Mouse (Mus musculus): ENCODE measurements around the gene Spata2l.
A peak's percentile ranks its signal among the peaks of the same experiment; 100 is the strongest.
"Not testable (repeated sequence)": the region's sequence is repeated elsewhere in the genome, so short reads cannot be mapped to it uniquely, and the experiment has no call there.

The Spata2l gene

GRCm38 (mm10) chr8:123247748-123248147, 11.7 kb upstream of the Spata2l start:
- DNase-seq (ENCODE audit: extremely low read depth, insufficient read length, low spot score) = no peak

DNA sequence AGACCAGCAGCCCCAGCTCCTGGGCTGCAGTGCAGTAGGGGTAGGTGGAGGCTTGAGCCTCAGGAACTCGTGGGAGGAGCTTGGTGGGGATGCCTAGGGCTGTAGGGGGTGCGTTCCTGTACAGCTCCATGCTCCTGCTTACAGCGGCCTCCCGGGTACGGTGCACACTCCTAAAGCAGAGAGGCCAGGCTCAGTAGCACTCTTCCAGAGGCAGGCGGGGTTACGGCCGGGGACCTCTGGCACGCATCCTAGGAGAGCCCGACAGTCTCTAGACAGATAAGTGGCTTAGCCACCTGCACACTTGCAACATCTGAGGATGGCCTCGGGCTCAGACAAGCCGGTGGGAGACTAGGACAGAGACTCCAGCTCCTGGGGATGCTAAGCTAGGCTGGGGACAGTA, 9.5 kb upstream of the Spata2l start:
- no peak for DNase-seq (ENCODE audit: extremely low read depth, insufficient read length, low spot score)

GRCm38 (mm10) chr8:123244382-123244781, 8.3 kb upstream of the Spata2l start:
- DNase-seq (ENCODE audit: extremely low read depth, insufficient read length, low spot score) = no peak

- no peak for DNase-seq (ENCODE audit: extremely low read depth, insufficient read length, low spot score)
Observed at GRCm38 (mm10) chr8:123243053-123243452, 7.0 kb upstream of the Spata2l start.

DNA sequence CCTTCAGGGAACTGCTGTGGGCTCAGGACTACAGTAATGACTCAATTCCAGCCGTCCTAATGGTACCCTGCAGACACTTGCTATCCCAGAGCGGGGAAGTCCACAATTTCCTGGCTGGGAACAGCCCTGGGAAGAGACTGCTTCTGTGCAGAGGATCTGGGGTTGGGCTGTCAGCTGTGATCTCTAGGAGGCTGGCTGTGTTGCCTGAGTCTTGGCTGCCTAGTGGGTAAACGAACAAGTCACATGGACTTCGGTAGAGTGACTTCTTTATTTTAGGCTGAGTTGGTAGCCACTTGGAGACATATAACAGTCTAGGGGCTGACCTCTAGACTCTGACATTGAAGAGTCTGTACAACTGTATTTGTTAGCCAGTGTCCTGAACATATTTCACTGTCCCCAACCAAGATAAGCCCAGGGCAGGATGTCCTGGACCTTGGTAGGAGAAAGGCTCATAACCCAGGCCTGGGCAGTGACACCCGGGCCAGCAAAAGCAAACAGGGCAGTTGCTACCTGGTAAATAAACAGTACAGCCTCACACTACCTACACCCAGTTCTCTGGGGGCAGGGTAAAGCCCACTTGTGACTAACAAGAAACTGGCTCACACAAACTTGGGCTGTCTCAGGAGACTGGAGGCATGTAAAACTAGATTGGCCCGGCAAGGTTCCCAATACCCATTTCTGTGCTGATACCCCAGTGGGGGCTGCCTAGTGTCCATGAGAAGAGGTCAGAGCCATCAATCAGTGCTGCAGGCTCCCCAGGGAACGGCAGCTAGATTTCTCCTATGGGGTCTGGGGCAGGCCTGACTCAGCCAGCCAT, 6.3 kb upstream of the Spata2l start:
- no peak for DNase-seq (ENCODE audit: extremely low read depth, insufficient read length, low spot score)

DNA sequence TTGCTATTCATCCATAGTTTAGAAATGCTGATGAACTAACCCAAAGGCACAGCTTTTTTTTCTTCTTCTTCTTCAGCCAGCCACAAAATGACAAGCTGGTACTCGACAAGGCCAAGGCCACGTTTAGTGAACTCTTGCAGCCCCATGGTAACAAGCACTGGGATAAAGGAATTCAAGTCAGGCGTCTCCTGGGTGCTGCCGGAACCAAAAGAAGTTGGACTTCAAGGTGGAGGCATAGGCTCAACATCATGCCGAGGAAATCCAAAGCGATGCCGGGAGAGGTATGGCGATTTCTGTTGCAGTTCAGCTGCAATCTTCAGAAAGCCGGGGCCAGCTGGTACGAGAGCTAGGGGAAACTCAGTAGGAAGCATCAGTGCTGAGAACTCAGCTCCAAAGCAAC, 3.4 kb upstream of the Spata2l start:
- DNase-seq (ENCODE audit: extremely low read depth, insufficient read length, low spot score) = no peak

GRCm38 (mm10) chr8:123234918-123235519, 1.0 kb downstream of the Spata2l start:
- no peak for DNase-seq (ENCODE audit: extremely low read depth, insufficient read length, low spot score)

- DNase-seq (ENCODE audit: extremely low read depth, insufficient read length, low spot score) = no peak
Observed at GRCm38 (mm10) chr8:123233760-123234159, 2.3 kb downstream of the Spata2l start.

DNA sequence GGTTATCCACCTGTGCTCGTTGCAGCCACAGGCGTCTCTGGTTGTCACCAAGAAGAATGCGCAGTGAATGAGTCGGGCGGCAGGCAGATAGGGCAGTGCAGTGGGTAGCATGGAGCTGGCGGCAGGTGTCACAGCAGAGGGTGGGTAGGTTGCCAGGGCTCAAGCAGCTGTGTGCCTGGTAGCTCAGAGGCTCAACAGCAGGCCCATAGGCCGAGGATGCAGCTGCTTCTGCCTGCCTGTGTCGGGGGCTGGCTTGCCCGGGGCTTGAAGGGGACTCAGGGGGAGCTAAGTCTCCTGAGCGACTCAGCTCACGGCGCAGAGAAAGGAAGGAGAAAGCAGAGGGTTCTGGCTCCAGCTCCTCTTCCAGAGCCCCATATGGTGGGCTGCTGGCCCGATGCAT, 2.7 kb downstream of the Spata2l start:
- no peak for DNase-seq (ENCODE audit: extremely low read depth, insufficient read length, low spot score)

DNA sequence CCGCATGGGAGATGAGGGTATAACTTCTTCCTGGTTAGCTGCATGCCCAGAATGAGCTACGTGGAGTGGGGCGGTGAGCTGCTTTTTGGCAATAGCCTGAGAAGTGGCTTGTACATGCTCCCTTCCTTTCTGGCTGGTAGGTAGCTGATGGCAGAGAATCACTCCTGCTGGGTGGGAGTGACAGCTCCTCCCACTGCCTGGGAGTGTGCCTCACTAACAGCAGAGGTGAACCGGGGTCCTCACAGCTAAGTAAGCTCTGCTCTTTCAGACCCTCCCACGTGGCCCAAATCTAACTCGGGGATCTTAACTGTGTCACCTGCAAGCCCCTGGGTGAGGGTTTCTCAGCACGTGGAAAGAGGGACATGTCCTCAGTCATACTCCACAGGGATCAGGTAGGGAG, 3.5 kb downstream of the Spata2l start:
- DNase-seq (ENCODE audit: extremely low read depth, insufficient read length, low spot score) = no peak

DNA sequence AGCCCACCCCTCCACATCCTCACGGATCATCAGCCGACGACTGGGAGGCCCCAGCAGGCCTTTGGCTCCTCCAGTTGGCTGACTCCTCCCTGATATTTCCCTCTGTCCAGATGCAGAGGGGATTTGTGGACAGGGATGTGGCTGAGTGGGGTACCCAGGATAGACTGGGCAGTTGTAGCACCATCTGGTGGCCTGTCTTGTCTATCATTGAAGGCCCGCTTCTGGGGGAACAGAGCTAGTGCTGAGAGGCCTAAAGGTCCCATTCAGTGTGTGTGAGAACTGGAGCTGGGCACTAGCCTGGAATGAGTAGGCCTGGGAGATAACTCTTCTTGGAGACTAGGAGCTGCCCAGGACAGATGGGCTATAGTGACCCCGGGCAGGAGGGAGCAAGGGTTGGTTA, 4.3 kb downstream of the Spata2l start:
- DNase-seq (ENCODE audit: extremely low read depth, insufficient read length, low spot score) = no peak

- DNase-seq (ENCODE audit: extremely low read depth, insufficient read length, low spot score) = not testable (repeated sequence)
Observed at GRCm38 (mm10) chr8:123230326-123230725, 5.7 kb downstream of the Spata2l start.

DNA sequence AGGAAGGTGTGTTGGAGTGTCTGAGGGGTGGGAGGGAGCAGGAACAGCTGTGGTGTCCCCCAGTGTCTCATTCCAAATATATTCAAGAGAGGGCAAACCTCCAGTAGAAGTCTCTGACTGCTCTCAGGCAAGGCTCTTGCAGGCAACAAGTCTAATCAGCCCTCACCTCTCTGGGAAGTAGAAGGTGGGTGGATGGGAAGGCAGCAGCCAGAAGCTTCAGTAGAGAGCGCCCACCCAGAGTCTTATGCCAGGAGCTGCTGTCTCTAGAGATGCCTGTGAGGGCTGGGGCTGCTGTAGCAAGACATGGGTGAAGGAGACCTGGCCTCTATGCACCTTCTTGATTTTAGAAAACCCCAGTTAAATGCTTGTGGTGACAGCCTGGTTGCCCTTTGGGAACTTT, 7.6 kb downstream of the Spata2l start:
- no peak for DNase-seq (ENCODE audit: extremely low read depth, insufficient read length, low spot score)

DNA sequence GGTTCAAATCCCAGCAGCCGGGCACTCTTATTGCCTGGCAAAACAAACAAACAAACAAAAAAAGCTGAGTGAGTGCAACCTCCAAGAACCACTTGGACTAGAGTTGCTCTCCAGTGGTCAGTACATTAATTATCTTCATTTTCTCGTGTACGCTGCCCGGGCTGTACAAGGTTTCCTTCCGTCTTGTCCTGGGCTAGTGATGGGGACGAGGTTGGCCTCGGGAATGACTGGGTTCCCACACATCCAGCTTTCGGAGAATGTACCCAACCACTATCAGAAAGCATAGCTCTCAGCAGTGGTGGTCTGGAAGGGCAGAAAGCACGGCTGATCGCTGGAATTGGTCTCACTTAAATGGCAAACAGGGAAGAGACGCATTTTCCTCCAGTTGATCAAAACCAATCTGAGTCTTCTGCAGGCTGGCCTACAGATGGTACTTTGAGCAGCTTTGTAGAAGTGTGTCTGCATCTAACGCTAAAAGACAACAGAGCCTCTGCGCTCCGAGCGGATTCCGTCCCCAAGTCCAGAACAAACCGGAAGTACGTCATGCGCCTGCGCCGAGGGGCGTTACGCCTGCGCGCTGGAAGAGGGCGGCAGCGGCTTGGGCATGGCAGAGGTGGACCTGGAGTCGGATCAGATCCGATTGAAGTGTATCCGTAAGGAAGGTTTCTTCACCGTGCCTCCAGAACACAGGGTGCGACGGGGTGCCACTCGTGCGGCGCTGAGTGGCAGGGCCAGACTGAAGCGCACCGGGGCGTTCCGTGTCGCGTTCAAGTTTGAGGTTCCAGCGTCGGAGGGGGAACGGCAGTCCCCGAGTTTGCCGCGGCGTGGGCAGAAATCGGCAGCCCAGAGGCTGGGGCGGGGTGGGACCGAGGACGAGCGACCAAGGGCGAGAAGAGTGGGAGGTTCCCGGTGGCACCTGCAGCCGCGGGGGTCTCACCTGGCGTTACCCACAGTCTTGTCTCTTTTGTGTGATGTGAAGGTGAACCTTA, 11.5 kb downstream of the Spata2l start, which contains the start of gene Cdk10:
Gene Cdk10 (plus strand): TSS at position 565 of the 989 bp plus-strand sequence.
- DNase-seq (ENCODE audit: extremely low read depth, insufficient read length, low spot score) = peak; percentile 83

DNA sequence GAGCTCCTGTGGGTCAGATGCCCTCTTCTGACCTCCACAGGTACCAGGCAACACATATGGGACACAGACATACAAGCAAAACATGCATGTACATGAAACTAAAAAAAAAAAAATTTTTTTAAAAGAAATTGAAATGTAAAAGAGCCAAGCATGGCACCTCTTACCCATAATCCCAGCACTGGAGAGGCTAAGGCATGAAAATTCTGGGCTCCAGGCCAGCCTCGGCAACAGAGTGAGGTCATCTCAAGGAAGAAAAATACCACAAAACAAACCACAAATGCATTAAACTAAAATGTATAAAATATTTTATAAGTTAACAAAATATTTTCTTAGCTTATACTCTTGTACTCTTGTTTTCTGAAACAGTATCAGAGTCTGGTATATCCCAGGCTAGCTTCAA, 15.1 kb downstream of the Spata2l start:
- peak; percentile 35 for DNase-seq (ENCODE audit: extremely low read depth, insufficient read length, low spot score)

DNA sequence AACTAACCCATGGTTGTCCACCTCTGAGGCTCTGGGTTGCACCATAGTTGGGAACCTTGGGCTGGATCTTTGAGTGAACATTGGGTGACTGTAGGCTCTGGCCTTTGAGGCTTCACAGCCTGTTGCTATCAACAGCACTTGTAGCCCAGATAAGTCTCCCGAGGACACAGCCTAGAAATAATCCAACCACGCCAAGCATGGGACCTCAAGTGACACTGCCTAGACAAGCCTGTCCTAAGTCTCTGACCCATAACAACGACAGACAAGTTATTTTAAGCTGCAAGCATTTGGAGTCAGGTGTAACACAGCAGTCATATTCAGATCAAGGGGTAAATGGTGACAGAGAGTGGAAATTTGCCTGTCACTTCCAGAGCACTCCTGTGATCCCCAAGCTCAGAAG, 20.6 kb downstream of the Spata2l start:
- DNase-seq (ENCODE audit: extremely low read depth, insufficient read length, low spot score) = no peak

DNA sequence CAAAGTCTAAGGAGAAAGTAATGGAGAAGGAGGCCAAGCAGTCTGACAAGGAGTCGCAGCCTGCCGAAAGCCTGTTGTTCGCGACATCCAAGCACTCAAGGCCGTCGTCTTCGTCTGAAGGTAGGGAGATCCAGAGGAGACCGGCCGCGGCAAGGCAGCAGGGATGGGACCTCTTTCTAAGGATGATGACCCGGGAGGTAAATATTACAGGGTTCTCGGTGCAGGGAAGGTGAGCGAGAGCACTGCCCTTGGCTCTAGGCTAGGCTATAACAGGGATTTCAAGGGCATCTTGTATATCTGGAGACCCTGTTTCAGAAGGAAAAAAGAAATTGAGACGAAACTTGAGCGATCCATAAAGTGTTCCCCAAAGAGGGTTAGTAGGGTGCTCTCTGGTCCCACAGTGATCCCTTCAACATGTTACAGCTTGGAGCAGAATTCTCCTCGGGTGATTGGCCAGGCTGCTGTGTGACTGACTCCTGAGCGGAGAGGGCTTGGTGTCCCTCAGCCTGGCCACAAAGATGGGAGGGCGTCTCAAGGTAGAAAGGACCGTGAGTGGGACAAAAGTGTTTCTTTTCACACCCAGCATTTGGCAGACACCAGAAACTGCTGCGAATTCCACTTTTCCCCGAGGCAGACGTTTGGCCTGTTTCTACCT, 22.8 kb downstream of the Spata2l start:
- no peak for DNase-seq (ENCODE audit: extremely low read depth, insufficient read length, low spot score)

DNA sequence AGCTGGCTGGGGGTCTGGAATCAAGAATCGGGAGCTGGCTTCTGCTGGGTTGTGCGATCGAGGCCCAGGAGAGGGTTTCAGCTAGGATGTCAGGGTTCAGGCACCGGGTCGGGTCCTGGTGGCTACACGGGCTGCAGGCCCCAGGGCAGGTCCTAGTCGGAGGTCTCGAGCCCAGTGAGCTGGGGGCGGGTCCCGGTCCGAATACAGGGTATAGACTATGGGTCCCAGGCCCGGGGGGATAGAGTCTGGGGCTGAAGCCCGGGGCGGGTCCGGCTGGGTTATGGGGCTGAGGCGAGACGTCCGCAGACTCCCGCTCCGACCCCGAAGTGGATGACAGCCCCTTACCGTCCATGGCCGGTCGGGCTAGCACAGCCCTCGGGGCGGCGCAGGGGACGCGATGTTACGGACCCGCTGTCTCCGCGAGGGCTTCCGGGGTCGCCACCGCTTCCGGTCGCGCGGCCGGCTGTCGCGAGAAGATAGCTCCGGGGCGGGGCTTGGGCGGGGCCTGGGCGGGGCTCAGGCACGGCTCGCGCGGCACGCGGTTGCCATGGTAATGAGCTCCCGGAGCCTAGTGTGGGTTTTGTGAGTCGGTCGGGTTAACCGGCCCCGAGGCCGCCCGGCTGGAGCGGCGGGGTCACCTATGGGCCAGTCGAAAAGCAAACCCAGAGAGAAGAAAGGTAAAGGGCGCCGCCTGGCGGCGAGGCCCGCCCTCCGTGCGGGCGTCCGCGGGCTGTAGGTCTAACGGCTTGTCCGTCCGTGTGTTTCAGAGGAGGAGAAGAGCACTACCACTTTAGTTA, 23.5 kb downstream of the Spata2l start, which contains the start of the genes Chmp1a and Spata33:
Gene Chmp1a (minus strand): TSS at position 443 of the 797 bp plus-strand sequence.
Gene Spata33 (plus strand): TSS at position 512 of the 797 bp plus-strand sequence.
- peak; percentile 96 for DNase-seq (ENCODE audit: extremely low read depth, insufficient read length, low spot score)

DNA sequence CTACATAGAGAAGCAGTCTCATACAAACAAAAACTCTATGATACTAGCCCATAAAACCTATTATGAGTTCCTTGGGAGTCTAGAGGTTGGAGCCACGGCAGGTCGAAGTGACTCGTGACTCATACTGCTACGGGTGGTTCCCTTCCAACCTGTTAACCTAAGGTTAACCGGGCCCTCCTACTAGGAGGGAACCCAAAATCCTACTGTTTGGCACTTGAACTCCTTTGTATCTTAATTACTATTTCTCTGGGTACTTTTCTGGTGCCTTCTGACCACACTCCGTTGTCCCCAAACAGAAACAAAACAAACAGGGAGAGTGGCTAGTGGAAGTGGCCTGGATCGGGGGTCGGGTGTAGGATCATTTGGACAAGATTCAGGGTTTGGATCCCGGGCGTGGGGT, 24.2 kb downstream of the Spata2l start:
- DNase-seq (ENCODE audit: extremely low read depth, insufficient read length, low spot score) = no peak

- DNase-seq (ENCODE audit: extremely low read depth, insufficient read length, low spot score) = no peak
Observed at GRCm38 (mm10) chr8:123203571-123203970, 32.5 kb downstream of the Spata2l start.

All from 3134 (cell line).